Mouse (Mus musculus) thymus, adult 2 months (tissue): ENCODE results near the gene Rheb.

Experiments
- CTCF ChIP-seq: fragments of 200-500 bp; IDR thresholded peaks from 2 replicates; pipeline ENCODE4 v1.5.1; 2012; ENCODE audit warnings: mild to moderate bottlenecking, control low read depth, low read length, moderate library complexity, borderline replicate concordance; ENCODE audit not compliant: control insufficient read depth, poor library complexity, insufficient read depth; ENCODE audit errors: extremely low read depth
- POLR2A ChIP-seq: fragments of 200-500 bp; IDR thresholded peaks from 2 replicates; pipeline ENCODE4 v1.6.1; 2012; ENCODE audit warnings: mild to moderate bottlenecking, low read length, control low read depth, moderate library complexity; ENCODE audit not compliant: control insufficient read depth, poor library complexity, insufficient read depth; ENCODE audit errors: extremely low read depth

DNA sequence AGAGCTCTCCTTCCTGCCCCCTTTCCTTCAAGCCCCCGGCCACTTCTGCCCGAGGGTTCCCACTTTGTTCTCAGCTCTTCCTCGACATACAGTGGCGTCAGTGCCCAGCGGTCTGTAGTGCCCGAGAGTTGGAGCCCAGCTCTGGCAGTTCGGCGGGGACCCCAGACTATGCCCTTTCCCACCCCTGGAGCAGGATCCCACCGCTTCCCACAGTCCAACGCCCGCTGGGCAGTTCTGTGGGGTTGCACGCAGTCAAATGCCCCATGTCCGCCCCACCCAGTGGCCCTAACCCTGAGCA lies 63.6 kb downstream of the Rheb start:
- TF ChIP-seq CTCF, result no peak
- no peak for TF ChIP-seq POLR2A
